Mouse (Mus musculus): ENCODE measurements around the gene Stx7.

DNA sequence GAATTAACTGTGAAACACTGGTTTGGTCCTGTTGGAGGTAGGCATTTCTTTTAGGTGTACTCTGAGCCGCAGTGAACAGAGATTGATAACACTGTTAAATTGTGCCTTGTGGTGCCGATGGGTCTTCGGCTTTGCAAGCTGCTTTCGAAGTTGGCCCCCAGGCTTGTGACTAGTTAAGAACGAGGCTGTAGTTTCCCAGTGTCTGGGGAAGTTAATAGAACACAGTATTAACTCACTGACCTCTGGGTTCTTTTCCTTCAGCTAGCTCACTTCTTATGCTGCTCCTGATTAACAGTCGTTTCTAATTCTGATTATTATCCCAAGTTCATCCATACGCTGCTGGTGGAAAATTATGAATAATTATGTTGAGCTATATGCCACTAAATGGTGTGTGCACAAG is 984 bp downstream of the Stx7 start:
- TF ChIP-seq CTCF (IDR thresholded peaks at IDR 0.05; ENCODE audit: low read depth, low read length) (no peak), EP300 (IDR thresholded peaks at IDR 0.05; ENCODE audit: insufficient read depth, low read depth, low read length) (no peak)
